Mouse (Mus musculus): Measurements from ENCODE around the gene Foxp3.

DNA sequence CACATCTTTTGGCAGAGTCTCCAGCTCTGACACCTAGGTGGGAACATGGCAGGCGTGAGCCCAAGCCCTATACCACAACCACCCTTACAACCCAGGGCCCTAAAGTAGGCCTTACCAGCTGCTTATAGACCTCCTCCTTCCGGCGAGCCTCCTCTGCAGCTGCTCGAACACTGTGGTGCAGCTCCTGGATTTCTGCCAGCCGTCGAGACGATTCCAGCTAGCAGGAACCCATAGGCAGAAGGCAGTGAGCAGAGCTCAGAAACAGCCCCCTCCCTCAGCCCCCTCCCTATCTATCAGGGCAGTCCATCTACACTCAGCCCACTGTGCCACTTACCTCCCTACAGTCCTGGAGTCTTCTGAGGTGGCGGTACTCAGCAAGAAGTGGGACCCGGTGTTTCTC is 21.9 kb downstream of the Foxp3 start:
- no peak for TF ChIP-seq POLR2A (IDR thresholded peaks at IDR 0.05; ENCODE audit: borderline replicate concordance, insufficient read depth, low read length)
- TF ChIP-seq CTCF (IDR thresholded peaks at IDR 0.05; ENCODE audit: borderline replicate concordance, insufficient read depth, low read depth, low read length): no peak

Data from cerebellum, adult 2 months (tissue).